Mouse (Mus musculus) stomach, embryonic 14.5 days (tissue): ENCODE measurements around the gene Dap3. TPM values are rescaled to one million over a fixed set of nuclear protein-coding genes. Genes with fewer than 3 reads are reported as not detected.

Experiments used
- ATAC-seq: fragments of 200-750 bp; cut with Nextera tagmentation; 2 replicates; pipeline ENCODE4 v1.8.0; 2017; ENCODE audit warnings: low read depth, moderate TSS enrichment; ENCODE audit not compliant: insufficient number of reproducible peaks, insufficient read depth, low FRiP score
- H3K27ac ChIP-seq: fragments of 300-500 bp; sonication (generic); 2 replicates; pipeline ENCODE4 v1.5.1; 2014; ENCODE audit warnings: mild to moderate bottlenecking, low read length, moderate library complexity, mixed read lengths
- H3K27me3 ChIP-seq: fragments of 300-500 bp; sonication (generic); 2 replicates; pipeline ENCODE4 v1.6.1; 2014; ENCODE audit warnings: low read length, control low read depth, mixed read lengths; ENCODE audit not compliant: control insufficient read depth, insufficient read depth
- H3K36me3 ChIP-seq: fragments of 300-500 bp; sonication (generic); 2 replicates; pipeline ENCODE4 v1.6.1; 2014; ENCODE audit warnings: mild to moderate bottlenecking, control low read depth, low read length, moderate library complexity, mixed read lengths; ENCODE audit not compliant: control insufficient read depth, insufficient read depth
- H3K4me1 ChIP-seq: fragments of 300-500 bp; sonication (generic); 2 replicates; pipeline ENCODE4 v1.6.1; 2014; ENCODE audit warnings: low read length, control low read depth, mixed read lengths; ENCODE audit not compliant: control insufficient read depth, insufficient read depth
- H3K4me2 ChIP-seq: fragments of 300-500 bp; sonication (generic); replicated peaks from 2 replicates; pipeline ENCODE4 v1.6.1; 2014; ENCODE audit warnings: low read depth, low read length, control low read depth
- H3K4me3 ChIP-seq: fragments of 300-500 bp; sonication (generic); 2 replicates; pipeline ENCODE4 v1.5.1; 2014; ENCODE audit warnings: low read depth, low read length, control low read depth
- H3K9ac ChIP-seq: fragments of 300-500 bp; sonication (generic); replicated peaks from 2 replicates; pipeline ENCODE4 v1.6.1; 2014; ENCODE audit warnings: low read depth, mild to moderate bottlenecking, control low read depth, low read length, moderate library complexity, mixed read lengths
- H3K9me3 ChIP-seq: fragments of 300-500 bp; sonication (generic); 2 replicates; pipeline ENCODE4 v1.6.1; 2016; ENCODE audit warnings: low read depth, low read length, control low read depth; ENCODE audit not compliant: control insufficient read depth
- whole genome bisulfite sequencing: fragments of 180-500 bp; shearing (Covaris S2); extraction: QIAGEN DNeasy Blood & Tissue Kit; methylation state at CpG from one replicate; pipeline ENCODE4 v1.1.7; 2014; 5-methylcytosine and 5-hydroxymethylcytosine counted together
- polyA plus RNA-seq: library from polyadenylated mRNA; unstranded; fragments of >200 nt; fragmentation: Nextera tagmentation; extraction: Ambion mirVana; gene quantifications from 2 replicates; pipeline ENCODE4 v1.2.1, GENCODE M21; 2014

Gene Dap3
- polyA plus RNA-seq, 1 experiment from 2014 or later, result 137 TPM

DNA sequence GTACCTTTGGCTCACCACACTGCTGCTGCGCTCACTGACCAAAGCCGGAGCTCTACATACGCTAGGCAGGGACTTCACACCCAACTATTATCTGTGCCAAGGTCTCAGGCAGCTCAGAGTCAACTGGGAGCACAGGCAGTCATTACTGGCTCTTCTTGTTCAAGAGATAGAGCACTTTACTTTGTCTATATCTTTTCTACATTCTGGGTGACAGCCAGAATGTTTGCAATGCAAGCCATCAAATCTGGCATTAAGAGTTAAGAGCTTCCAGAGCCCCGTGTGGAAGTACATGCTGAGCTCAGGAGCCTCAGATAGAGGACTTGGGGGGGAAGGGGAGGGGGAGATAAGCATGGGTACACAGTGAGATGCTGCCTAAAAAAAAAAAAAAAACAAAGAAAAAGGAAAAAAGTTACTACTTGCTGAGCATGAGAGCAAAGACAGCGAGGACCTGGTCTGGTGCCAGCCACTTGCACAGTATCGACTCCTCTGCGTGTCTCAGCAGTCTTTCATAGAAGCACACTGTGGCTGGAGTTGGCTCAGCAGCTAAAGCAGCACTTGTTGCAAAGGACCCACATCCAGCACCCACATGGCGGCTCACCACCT is 26.9 kb downstream of the Dap3 start:
- H3K36me3 ChIP-seq, result peaks cover 69% of the 10 kb centered on the region

DNA sequence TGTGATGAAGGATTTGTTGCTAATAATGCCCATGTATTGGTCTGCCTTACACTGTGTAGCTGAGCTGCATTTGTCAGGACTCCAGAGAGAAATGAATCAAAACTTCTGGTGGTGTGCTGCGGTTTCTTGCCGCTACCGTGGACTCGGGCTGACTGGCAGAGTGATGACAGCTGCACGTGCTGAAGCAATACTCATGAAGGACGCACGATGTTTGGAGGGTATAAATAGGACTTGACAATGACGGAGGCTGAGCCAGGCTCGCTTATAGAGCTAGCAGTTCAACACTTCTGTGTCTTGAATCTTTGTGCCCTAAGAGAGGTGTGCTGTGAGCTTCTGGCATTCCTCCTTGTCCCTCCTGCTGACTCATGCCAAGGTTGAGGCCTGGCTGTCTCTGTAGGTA is 29.6 kb downstream of the Dap3 start:
- peaks cover 44% of the 10 kb centered on the region; the same call in 1 of the 2 replicates for H3K36me3 ChIP-seq
- no peaks in the 10 kb centered on the region for H3K9me3 ChIP-seq
- H3K27ac ChIP-seq, result no peak overlapping the region
- H3K4me1 ChIP-seq, result no peaks in the 10 kb centered on the region
- H3K4me2 ChIP-seq, result no peak overlapping the region
- H3K27me3 ChIP-seq, result no peaks in the 10 kb centered on the region
- H3K4me3 ChIP-seq, result no peak overlapping the region
- no peak overlapping the region for H3K9ac ChIP-seq
- ATAC-seq, result no peak
- WGBS, result 98% methylated on average over 9 of the region's 9 CpGs

More for the DNA sequence above, 26.9 kb downstream of the Dap3 start:
- Histone ChIP-seq H3K9me3 (no peaks in the 10 kb centered on the region), H3K4me3 (no peak overlapping the region), H3K4me1 (no peaks in the 10 kb centered on the region), H3K4me2 (no peak overlapping the region), H3K9ac (no peak overlapping the region), H3K27me3 (no peaks in the 10 kb centered on the region), H3K27ac (no peak overlapping the region)
- WGBS, result 85% methylated on average over 8 of the region's 8 CpGs
- no peak for ATAC-seq

DNA sequence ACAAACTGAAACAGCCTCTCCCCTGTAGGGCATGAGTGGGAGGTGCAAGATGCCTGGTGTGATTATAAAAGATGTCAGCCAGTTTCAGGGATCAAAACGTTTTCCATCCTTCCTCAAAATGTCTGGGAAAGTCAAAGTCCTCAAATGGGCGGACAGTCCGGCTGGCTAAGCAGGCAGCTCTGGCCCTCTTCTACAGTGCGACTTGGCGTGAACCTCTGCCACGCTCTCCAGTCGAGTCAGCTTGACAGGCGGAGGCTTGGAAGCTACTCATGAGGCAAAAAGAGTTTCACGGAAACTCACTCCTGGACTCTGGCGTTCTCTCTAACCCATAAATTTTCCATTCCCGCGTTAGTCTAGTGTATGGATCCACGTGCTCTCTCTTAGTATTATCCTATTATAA is 32.0 kb downstream of the Dap3 start:
- no peak overlapping the region for H3K9ac ChIP-seq
- no peaks in the 10 kb centered on the region for H3K9me3 ChIP-seq
- H3K27me3 ChIP-seq, result no peaks in the 10 kb centered on the region
- no peak overlapping the region for H3K4me3 ChIP-seq
- no peak overlapping the region for H3K27ac ChIP-seq
- ATAC-seq, result no peak
- no peaks in the 10 kb centered on the region for H3K4me1 ChIP-seq
- H3K4me2 ChIP-seq, result no peak overlapping the region
- peaks cover 22% of the 10 kb centered on the region; the same call in 1 of the 2 replicates for H3K36me3 ChIP-seq
- WGBS, result 68% methylated on average over 13 of the region's 13 CpGs

DNA sequence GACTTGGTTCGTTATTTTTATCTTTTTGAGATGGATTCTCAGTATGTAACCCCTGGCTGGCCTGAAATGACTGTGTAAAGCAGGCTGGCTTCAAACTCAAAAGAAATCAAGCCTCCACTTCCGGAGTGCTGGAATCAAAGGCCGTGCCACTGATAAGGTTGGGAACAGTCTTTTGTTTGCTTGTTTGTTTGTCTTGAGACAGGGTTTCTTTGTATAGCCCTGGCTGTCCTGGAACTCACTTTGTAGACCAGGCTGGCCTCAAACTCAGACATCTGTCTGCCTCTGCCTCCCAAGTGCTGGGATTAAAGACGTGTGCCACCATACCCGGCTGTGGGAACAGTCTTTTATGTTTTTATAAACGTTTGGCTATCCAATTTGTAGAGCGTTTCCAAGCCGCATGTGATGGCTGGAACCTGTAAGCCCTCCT is 36.6 kb downstream of the Dap3 start:
- Histone ChIP-seq H3K4me3 (peak overlapping the region; percentile 66), H3K4me1 (no peaks in the 10 kb centered on the region), H3K27me3 (no peaks in the 10 kb centered on the region), H3K9me3 (no peaks in the 10 kb centered on the region), H3K36me3 (peaks cover 26% of the 10 kb centered on the region), H3K27ac (peak overlapping the region; percentile 84), H3K9ac (peak overlapping the region; percentile 60), H3K4me2 (peak overlapping the region; percentile 69)
- 26% methylated on average over 8 of the region's 8 CpGs for WGBS
- ATAC-seq, result no peak

DNA sequence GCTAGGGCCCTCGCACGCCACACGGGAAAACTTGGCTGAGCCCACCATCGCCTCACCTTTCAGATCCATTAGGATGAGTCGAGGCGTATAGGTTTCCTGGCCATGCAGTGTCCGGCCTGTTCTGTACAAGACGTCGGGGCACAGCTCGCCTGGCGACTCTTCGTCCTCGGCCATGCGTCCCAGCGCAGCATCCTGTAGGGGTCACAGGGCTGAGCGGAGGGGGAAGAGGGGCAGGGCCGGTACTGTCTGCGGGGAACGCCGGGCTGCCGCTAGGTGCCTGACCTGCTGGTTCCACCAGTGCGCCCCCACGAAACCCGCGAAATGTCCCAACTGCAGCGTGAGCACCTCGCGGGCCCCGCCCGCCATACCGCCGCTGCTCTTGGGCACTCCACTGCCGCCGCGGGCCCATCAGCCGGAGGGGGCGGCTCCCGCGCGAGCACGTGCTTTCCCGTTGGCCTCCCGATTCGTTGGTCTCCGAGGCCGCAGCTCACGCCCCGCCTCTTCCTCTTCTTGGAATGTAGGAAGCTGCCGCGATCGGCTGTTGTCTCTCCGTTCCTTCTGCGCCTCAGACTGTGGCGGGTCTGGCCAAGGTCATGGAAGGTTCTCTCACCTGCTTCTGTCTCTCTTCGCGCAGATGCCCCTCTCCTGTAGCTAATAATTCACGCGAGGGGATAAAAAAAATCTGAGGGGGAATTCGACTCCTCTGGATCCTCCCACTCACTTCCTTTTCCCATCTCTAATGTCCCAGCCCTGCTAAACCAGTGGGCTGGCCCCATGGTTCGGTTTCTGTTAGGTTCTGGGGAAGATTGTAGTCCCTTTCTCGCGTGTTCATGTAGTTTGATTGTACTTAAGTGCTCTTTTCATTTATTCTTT is 37.2 kb downstream of the Dap3 start, which contains the start of gene Msto1:
Msto1 (minus strand) TSS at position 489 of the 873 bp plus-strand sequence.
- Histone ChIP-seq H3K36me3 (peaks cover 29% of the 10 kb centered on the region), H3K9ac (peak within 1 kb of the TSS; percentile 60), H3K27me3 (no peaks in the 10 kb centered on the region), H3K4me1 (no peaks in the 10 kb centered on the region), H3K4me3 (peak within 1 kb of the TSS; percentile 66), H3K27ac (peak within 1 kb of the TSS; percentile 84), H3K9me3 (no peaks in the 10 kb centered on the region), H3K4me2 (peak within 1 kb of the TSS; percentile 69)
- peak; percentile 95 for ATAC-seq
- WGBS, result under 1% methylated on average over 62 of the region's 62 CpGs

DNA sequence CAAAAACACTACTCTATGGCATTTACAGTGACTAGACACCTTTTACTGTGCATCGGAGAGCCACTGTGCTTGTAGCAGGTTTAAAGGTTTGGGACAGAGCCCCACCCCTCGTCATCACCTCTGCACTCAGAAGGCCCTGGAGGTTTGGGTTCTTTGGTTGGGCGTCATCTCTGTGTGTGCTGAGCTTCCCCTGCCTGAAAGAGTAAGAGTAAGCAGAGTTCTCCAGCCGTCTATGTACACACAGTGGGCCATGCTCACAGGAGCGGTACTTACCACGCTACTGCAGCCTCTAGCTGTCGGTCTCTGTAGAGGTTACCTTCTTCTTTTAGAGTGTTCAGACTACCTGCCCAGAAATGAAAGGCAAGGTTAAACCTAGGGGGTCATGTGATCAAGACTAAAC is 38.4 kb downstream of the Dap3 start:
- peaks cover 41% of the 10 kb centered on the region for H3K36me3 ChIP-seq
- ATAC-seq, result no peak
- H3K9me3 ChIP-seq, result no peaks in the 10 kb centered on the region
- H3K4me3 ChIP-seq, result no peak overlapping the region
- whole genome bisulfite sequencing, result 82% methylated on average over 7 of the region's 7 CpGs
- H3K4me1 ChIP-seq, result no peaks in the 10 kb centered on the region
- H3K27me3 ChIP-seq, result no peaks in the 10 kb centered on the region
- H3K9ac ChIP-seq, result no peak overlapping the region
- no peak overlapping the region for H3K27ac ChIP-seq
- peak overlapping the region; percentile 69; the same call in 1 of the 2 replicates for H3K4me2 ChIP-seq

DNA sequence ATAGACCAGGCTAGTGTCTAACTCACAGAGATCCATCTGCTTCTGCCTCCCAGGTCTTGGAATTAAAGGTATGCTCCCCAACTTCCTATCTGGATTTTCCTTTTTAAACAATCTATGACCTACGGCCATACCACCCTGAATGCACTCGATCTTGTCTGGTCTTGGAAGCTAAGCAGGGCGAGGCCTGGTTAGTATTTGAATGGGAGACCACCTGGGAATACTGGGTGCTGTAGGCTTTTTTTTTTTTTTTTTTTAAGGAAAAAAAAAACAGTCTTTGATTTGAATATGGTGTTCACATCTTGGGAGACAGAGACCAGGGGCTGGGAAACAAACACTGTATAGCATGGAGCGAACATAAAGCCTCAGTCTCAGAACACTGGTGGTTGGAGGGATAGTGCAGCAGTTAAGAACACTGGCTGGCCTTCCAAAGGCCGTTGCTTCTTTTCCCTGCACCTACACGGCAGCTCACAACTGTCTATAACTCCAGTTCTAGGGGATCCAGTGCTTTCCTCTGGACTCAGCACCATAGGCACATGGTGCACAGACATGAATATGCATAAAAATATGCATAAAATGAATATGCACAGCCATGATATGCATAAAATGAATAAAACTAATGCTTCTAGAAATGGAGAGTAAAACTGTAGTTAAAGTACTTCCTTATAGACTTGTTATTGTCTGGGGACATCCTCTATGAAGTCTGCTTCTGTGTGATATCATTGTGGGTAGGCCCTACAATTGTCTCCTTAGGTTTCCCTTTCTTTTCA is 44.4 kb downstream of the Dap3 start:
- ATAC-seq, result no peak
- no peak overlapping the region for H3K9ac ChIP-seq
- WGBS, result 86% methylated on average over 6 of the region's 6 CpGs
- H3K27me3 ChIP-seq, result no peaks in the 10 kb centered on the region
- H3K27ac ChIP-seq, result no peak overlapping the region
- H3K4me1 ChIP-seq, result no peaks in the 10 kb centered on the region
- no peak overlapping the region for H3K4me3 ChIP-seq
- no peak overlapping the region for H3K4me2 ChIP-seq
- H3K36me3 ChIP-seq, result peaks cover 90% of the 10 kb centered on the region
- no peaks in the 10 kb centered on the region for H3K9me3 ChIP-seq

DNA sequence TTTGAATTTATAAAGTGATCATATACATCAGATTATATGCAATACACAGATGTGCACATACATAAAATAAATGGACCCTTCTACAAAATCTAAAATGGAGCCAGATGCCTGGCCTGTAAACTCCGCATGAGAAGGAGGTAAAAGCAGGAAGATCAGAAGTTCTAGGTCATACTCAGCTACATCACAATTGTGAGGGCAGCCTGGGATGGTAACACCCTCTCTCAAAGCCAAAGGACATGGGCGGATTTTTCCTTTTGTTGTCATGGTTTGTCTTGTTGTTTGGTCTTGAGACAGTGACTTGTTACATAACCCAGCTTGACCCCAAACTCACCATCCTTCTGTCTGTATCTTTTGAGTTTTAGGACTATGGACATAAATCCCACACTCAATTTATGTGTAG is 45.2 kb downstream of the Dap3 start:
- Histone ChIP-seq H3K9me3 (no peaks in the 10 kb centered on the region), H3K27me3 (no peaks in the 10 kb centered on the region), H3K4me2 (no peak overlapping the region), H3K36me3 (peaks cover 87% of the 10 kb centered on the region), H3K4me3 (no peak overlapping the region), H3K27ac (no peak overlapping the region), H3K9ac (no peak overlapping the region), H3K4me1 (no peaks in the 10 kb centered on the region)
- 92% methylated on average over 2 of the region's 2 CpGs for WGBS
- no peak for ATAC-seq
